Mouse (Mus musculus) retina, postnatal 1 day (tissue): Measurements from ENCODE around the gene Slbp.

Source experiments
- DNase-seq: peaks from one replicate; pipeline ENCODE4 v3.0.0-alpha.2; 2012

The Slbp gene

GRCm38 (mm10) chr5:33651921-33652782, at the start of gene Slbp:
Gene Slbp, minus strand, starts transcription at chr5:33652574.
- peak; percentile 99 for DNase-seq

- DNase-seq: no peak
Observed at GRCm38 (mm10) chr5:33701832-33702231, 49.5 kb upstream of the Slbp start.

- DNase-seq: no peak
Observed at GRCm38 (mm10) chr5:33700010-33700409, 47.6 kb upstream of the Slbp start.

DNA sequence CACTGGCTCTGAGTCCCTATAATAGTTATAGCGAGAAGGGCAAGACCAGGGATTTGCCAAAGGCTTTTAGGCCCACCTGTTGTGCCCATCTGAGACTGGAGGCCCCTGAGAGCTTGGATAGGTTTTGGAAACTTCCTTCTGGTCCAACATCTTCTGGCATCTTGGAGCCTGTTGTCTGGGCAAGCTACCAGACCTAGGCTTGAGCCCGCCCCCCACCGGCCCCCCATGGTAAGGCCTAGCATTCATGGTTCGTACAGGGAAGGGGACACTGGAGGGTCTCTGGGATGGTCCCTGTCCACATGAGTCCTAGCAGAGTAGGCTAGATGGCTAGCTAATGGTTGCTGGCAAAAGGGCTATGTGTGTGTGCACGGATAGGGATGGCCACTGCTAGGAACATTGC, 46.3 kb upstream of the Slbp start:
- no peak for DNase-seq

GRCm38 (mm10) chr5:33697947-33698512, 45.7 kb upstream of the Slbp start:
- DNase-seq: peak; percentile 97

DNA sequence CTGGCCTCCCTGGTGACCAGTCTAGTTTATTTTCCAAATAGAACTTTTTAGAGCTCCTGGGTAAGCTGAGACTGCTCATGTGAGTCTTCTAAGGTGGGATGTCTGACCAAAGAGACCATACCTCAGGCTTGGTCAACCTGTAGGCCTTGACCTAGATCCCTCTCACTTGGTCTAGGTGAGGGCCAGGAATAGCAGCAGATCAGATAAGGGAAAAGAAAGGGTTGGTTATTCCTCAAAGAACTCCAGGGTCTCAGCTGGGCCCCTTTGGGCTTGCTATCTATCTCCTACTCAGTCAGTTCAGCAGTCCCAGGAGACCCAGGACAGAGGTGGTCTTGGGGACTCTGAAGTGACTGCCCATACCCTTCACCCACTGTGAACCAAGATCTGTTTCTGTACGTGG, 45.2 kb upstream of the Slbp start:
- no peak for DNase-seq

DNA sequence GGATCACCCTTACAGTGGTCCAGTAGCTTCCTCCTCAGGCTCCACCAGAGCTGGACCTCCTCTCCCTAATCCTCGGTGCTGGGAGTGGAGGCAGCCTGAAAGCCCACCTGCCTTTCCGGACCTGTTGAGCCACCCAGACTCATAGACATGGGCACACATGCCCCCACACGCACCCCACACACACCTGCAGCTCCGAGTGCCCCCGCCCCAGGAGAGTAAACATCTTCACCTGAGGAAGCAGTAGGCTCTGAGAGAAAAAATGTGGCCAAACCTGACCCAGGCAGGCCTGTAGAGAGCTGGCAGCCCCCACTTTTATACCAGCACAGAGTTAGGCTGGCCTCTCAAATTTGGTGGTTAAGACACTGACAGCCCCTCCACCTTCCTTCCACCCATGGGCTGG, 44.1 kb upstream of the Slbp start:
- no peak for DNase-seq

GRCm38 (mm10) chr5:33695718-33696121, 43.3 kb upstream of the Slbp start:
- no peak for DNase-seq

- peak; percentile 95 for DNase-seq
Observed at GRCm38 (mm10) chr5:33694848-33695717, 42.7 kb upstream of the Slbp start.

DNA sequence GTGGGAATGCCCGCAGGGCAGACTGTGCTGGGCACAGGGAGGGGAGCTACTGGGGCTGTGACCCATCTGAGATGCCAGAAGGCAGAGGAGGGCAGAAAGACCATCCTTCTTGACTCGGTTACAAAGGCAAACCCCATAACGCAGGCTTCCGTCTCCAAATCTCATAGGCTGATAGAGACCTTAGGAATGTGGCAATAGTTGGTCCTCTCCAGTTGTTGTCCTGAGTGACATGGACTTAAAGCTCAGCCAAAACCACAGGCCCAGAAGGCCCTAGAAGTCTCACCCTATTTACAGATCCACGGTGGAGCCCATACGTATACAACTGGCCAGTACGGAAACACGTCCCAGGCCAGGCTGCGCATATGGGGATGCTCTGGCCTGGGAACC, 42.1 kb upstream of the Slbp start:
- DNase-seq: no peak

DNA sequence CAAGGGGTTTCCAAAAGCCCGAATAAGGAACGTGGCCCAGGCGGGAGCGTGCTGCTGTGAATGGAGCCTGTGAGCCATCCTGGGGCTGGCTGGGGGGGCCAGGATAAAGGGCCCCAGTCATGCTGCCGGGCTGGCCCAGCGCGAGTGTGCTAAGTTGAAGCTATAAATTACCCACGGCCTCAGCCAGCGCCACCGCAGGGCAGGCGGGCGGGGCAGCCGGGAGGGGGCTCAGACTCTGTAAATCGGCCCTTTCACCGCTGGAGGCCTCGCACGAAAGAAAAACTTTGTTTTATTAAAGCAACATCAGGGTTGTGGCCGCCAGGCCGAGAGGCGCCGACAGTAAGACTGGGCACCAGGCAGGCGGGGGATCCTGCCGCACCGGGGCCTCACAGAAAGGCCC, 40.0 kb upstream of the Slbp start:
- peak; percentile 51 for DNase-seq

DNA sequence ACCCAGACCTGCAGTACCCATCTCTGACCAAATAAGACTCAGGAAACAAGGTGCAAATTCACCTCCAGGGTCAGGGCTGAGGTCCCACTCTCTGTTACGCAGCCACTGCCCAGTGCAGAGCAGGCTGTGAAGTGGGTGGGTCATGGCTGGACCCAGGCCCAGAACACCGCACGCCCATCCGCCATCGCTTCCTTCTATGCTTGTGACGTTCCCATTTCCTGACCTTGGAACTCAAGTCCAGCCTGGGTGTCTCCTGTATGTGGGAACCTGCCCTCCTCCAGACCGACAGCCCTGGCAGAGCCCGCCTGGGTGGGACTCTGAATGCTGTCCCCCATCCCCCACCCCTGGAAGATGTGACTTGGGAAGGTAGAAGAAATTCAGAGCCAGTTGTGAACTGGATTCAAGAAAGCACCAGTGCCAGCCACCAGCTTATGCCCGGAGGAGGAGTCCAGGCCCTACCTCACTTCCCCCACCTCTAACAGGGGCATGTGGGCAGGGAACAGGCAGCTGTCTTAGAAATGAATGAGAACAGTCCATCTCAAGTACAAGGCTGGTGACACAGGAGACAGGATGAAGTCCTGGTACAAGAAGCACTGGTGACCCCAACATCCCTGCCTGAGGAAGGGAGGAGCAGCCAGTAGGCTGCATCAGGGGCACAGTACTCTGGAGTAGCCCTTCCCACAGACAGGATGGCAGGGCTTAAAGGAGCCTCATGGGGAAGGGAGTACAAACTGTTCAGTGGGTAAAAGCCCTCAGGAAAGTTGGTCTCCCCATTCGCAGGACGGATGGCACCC, 37.7 kb upstream of the Slbp start:
- no peak for DNase-seq

- peak; percentile 77 for DNase-seq
Observed at GRCm38 (mm10) chr5:33689221-33689844, 37.0 kb upstream of the Slbp start.

GRCm38 (mm10) chr5:33688278-33689220, 36.2 kb upstream of the Slbp start:
- DNase-seq: no peak

DNA sequence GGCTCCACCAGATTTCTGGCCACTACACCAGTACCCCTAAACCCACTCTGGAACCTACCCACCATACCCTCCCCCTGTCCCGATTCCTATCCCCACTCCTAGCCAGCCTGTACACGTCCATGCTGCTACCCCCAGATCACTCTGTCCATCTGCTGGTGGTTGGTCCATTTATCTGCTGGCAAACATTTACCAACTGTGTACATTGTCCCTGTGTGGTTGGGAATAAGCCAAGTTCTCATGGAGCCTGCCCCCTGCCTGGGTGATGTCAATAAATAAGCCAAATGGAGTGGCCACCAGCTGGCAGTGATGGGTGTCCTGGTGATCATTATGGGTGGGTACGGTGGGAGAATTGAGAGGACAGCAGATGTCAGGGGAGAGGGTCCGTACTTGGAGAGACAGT, 34.8 kb upstream of the Slbp start:
- DNase-seq: no peak

DNA sequence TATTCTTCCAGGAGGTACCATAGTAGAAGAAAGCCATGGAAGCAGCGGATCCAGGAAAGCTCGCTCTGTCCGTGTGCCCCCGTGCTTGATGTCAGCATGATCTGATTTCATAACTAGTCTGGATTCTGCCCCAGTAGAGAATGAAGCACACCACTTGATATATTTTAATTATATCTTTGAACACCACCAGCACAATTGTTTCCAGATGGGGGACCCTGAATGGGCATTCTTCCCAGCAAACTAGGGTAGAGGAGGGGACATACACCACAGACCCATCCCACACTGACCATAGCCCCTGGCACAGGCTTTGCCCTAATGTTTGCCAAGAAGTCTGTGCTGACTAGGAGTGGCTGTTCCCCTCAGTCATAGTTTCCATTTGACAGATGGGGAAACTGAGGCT, 32.6 kb upstream of the Slbp start:
- DNase-seq: no peak

DNA sequence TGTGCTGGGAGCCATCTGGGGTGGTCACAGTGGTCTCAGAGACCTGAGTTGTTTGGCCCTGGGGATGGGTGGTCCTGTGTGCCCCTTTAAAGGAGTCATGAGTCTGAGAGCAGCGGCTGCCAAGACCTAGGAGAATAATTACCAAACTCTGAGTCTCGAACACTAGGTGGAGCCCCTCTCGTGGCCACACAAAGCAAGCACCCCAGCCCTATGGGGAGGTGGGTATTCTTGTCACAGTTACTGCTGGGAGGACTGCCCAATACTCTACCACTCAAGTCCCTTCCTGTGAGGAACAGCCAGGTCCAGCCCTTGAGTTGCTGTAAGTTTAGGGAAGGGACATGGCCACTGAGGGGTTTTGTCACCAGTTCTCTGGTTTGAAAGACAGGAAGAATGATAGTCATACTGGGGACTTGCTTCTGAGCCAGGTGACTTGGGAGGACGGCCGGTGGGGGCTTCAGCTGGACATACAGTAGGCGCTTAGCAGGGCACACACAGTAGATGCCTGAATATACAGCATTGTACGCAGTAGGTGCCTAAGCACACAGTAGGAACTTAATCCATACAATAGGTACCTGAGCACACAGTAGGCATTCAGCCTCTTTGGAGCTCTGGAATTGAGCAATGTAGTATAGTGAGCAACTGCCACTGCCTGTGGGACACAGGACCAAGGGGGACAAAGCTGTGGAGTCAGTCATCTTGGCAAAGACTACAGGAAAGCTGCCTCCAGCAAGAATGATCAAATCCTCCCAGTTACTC, 31.7 kb upstream of the Slbp start:
- DNase-seq: peak; percentile 72

GRCm38 (mm10) chr5:33682963-33683362, 30.6 kb upstream of the Slbp start:
- no peak for DNase-seq

- no peak for DNase-seq
Observed at GRCm38 (mm10) chr5:33681611-33682388, 29.4 kb upstream of the Slbp start.

- no peak for DNase-seq
Observed at GRCm38 (mm10) chr5:33681044-33681443, 28.7 kb upstream of the Slbp start.
